Mouse (Mus musculus) ES-Bruce4 (cell line): Measurements from ENCODE around the gene Hoxc13. TPM values are rescaled to one million over a fixed set of nuclear protein-coding genes. Genes with fewer than 3 reads are reported as not detected.

Experiments used
- H3K27ac ChIP-seq: 2 replicates; pipeline ENCODE4 v1.5.1; 2012; ENCODE audit warnings: low read length, inconsistent platforms; ENCODE audit not compliant: insufficient read depth
- H3K27me3 ChIP-seq: 2 replicates; pipeline ENCODE4 v1.6.1; 2012; ENCODE audit warnings: mild to moderate bottlenecking, low read length, inconsistent platforms; ENCODE audit not compliant: control insufficient read depth, poor library complexity, insufficient read depth, severe bottlenecking
- H3K36me3 ChIP-seq: 2 replicates; pipeline ENCODE4 v1.6.1; 2012; ENCODE audit warnings: inconsistent platforms, mild to moderate bottlenecking, low read length, moderate library complexity; ENCODE audit not compliant: control insufficient read depth, poor library complexity, insufficient read depth, severe bottlenecking
- H3K4me1 ChIP-seq: one replicate; pipeline ENCODE4 v1.8.1; 2011; ENCODE audit warnings: low read length; ENCODE audit not compliant: control insufficient read depth, insufficient read depth
- H3K4me3 ChIP-seq: 2 replicates; pipeline ENCODE4 v1.5.1; 2011; ENCODE audit warnings: low read depth, mild to moderate bottlenecking, low read length
- H3K9ac ChIP-seq: 2 replicates; pipeline ENCODE4 v1.6.1; 2012; ENCODE audit warnings: low read depth, mild to moderate bottlenecking, inconsistent platforms; ENCODE audit not compliant: poor library complexity, severe bottlenecking
- H3K9me3 ChIP-seq: replicated peaks from 2 replicates; pipeline ENCODE4 v1.6.1; 2012; ENCODE audit warnings: mild to moderate bottlenecking, low read length, inconsistent platforms; ENCODE audit not compliant: control insufficient read depth, poor library complexity, insufficient read depth, severe bottlenecking
- CTCF ChIP-seq: IDR thresholded peaks from one replicate; pipeline ENCODE4 v1.8.1; 2011; ENCODE audit warnings: low read depth, low read length
- EP300 ChIP-seq: IDR thresholded peaks from 2 replicates; pipeline ENCODE4 v1.6.1; 2011; ENCODE audit warnings: low read depth, low read length; ENCODE audit not compliant: insufficient read depth
- POLR2A ChIP-seq: IDR thresholded peaks from one replicate; pipeline ENCODE4 v1.8.1; 2011; ENCODE audit warnings: low read length; ENCODE audit not compliant: insufficient read depth
- polyA plus RNA-seq: library from polyadenylated mRNA; stranded (reverse); fragments of >200 nt; gene quantifications from 2 replicates; pipeline ENCODE4 v1.2.4, GENCODE M21; 2011; ENCODE audit warnings: low read depth; ENCODE audit not compliant: missing spikeins, insufficient read depth, insufficient read length

Hoxc13 gene
- polyA plus RNA-seq, 1 experiment = 3.8 TPM

DNA sequence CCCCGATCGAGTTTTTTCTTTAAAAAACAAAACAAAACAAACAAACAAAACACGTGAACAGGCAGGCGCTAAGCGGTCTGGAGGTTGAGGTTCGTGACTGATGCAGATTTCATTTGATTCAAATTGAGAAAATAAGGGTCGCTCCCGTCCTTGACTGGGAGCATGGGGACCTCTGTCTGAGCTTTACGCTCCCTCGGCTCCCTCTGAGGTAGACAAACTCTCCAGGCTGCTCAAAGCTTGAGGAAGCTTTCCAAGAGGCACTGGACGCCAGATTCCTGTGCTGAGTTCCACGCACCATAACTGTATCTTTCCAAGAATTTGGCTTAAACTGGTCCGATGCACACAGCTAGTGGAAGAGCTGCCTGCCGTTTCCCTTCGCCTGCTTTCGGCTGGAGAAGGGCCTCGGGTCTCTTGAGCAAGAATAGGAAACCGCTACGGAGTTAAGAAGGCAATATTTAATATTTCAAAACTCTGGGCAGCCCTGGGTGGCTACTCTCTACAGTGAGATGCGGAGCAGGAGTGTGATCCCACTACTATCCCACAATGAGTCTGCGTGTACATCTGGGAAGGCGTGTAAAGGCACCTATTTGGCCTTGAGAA is 10.3 kb upstream of the Hoxc13 start:
- Histone ChIP-seq H3K27me3 (peaks cover 24% of the 10 kb centered on the region), H3K4me3 (peak overlapping the region; percentile 51; the same call in 1 of the 2 replicates), H3K9me3 (no peaks in the 10 kb centered on the region), H3K27ac (no peak overlapping the region), H3K9ac (no peak overlapping the region), H3K4me1 (no peaks in the 10 kb centered on the region), H3K36me3 (no peaks in the 10 kb centered on the region)
- TF ChIP-seq EP300 = no peak
- no peak for TF ChIP-seq CTCF
- TF ChIP-seq POLR2A = no peak

DNA sequence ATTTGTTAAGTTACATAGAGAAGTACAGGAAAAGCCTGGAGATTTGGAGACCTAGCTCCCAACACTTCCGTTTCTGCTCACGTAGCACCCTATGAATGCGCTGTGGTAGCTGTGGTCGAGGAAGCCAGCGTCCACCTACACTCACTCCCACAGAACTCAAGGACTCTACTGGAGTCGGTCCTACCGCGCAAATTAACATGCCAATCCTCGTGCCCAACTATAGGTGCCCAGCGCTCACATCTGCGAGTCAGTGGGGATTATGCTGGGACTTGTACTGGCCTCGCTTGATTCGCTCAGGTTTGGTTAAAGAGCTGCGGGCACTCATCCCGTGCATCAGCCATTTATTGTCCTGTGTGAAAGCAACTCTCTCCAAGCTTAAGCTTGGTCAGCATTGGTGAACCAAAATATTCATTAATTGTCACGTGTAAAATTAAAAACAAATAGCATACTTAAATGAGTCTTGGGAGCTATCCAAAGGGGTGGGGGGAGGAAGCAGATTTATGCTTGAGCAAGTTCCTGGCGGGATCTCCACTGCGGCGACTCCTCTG is 7.8 kb upstream of the Hoxc13 start:
- H3K9me3 ChIP-seq = no peaks in the 10 kb centered on the region

DNA sequence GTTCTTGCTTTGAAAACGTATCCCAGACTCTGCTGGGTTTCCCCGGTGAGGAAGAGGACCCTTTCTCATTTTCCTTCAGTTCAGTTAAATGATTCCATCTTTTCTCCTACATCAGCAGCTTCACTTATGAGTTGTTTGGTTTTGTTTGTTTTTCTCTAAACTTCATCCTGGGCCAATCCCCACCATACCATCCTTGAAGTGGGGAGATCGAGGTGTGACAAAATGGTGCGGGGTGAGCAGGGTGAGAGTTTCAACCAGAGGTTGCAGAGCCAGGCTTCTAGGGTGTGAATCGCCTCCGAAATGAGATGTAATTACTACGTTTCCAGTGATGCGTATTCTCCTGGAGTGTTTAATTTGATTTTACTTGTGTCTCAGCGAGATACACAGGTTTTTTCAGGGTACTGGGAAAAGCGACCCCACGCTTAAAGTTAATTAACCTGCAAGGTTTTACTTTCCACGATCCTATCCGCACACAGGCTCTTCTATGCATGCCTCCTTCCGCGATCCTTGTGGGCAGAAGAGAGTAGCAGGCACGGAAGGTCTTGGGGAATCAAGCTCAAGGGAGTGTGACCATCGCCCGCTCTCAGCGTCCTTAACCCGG is 2.8 kb upstream of the Hoxc13 start:
- peaks cover 36% of the 10 kb centered on the region for H3K27me3 ChIP-seq
- H3K27ac ChIP-seq = no peak overlapping the region
- no peaks in the 10 kb centered on the region for H3K4me1 ChIP-seq
- H3K36me3 ChIP-seq = no peaks in the 10 kb centered on the region
- H3K9me3 ChIP-seq = no peaks in the 10 kb centered on the region
- no peak overlapping the region for H3K4me3 ChIP-seq
- TF ChIP-seq POLR2A = no peak
- H3K9ac ChIP-seq = no peak overlapping the region

More for the DNA sequence above, 7.8 kb upstream of the Hoxc13 start:
- TF ChIP-seq POLR2A = no peak
- no peak for TF ChIP-seq CTCF
- TF ChIP-seq EP300 = no peak
- Histone ChIP-seq H3K9ac (no peak overlapping the region), H3K4me1 (no peaks in the 10 kb centered on the region), H3K36me3 (no peaks in the 10 kb centered on the region), H3K27ac (no peak overlapping the region), H3K4me3 (no peak overlapping the region), H3K27me3 (peaks cover 40% of the 10 kb centered on the region)

DNA sequence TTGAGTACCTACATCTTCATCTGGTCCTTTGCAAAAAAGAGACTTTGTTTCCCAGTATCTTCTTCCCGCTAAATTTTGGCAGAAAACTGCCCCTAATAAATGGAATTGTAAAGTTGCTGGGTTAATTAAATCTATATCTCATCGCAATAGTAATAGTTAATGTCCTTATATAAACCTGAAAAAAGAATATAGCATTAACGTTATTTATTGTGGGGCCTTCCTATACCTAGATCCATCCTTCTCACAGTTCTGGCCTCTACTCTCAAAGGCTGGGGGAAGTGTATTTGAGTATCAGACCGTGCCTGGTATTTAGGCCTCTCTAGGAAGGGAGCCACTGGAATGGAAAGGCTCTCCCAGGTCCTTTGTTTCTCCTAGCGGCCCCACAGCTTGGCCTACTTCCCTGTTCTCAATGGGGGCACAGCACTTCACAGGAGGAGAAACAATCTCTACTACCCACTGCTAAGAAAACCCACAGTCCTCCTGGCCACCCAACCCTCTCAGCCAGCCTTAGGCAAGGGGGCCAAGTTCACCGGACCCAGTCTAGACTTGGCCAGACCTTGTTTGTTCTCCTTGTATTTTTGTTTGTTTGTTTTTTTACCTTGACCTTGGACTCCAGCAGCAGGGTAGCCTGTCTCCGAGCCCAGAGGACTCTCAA is 2.2 kb upstream of the Hoxc13 start:
- TF ChIP-seq CTCF (no peak), POLR2A (no peak)
- no peaks in the 10 kb centered on the region for H3K36me3 ChIP-seq
- no peak overlapping the region for H3K27ac ChIP-seq
- no peak overlapping the region for H3K4me3 ChIP-seq
- no peaks in the 10 kb centered on the region for H3K9me3 ChIP-seq
- H3K27me3 ChIP-seq = peaks cover 35% of the 10 kb centered on the region
- H3K9ac ChIP-seq = no peak overlapping the region
- no peaks in the 10 kb centered on the region for H3K4me1 ChIP-seq

DNA sequence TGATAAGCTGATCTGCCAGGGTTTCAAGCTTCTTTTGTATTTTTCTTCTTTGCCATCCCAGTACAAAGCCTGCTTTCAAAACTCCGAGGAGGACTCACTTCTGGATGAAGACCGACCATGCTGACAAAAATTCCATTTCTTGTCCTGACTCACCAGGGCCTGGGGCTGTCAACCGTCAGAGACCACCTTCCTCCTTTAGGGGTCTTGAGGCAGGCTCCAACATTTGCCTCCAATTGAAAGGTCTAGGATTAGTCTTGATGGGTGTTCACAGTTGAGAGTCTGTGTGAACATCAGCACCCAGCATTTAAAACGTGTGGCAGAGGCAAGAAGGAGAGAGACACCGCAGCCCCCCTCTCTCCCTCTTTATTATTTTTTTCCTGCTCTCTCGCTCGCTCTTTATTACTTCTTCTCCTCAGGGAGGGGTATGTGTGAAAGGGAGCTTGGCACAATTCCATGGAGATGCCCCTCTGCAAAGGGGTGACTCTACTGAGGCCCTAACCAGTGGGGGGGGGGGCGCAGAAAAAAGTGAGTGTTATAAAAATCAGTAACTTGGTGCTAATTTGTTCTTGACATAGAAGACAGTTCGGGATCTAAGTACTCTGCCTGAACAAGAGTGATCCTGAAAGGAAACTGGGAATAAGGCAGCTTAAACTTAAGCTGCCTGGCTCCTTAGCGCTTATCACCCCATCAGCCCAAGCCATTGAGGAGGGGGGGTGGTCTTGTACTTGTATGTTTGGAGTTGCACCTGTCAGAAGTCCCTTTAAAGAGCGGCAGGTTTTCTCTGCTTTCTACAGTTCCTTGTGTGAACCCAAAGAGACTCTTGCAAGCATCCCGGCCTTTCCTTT is 1.3 kb upstream of the Hoxc13 start:
- Histone ChIP-seq H3K27ac (no peak overlapping the region), H3K9me3 (no peaks in the 10 kb centered on the region), H3K4me3 (peak overlapping the region; percentile 70), H3K27me3 (peaks cover 36% of the 10 kb centered on the region), H3K36me3 (no peaks in the 10 kb centered on the region), H3K9ac (peak overlapping the region; percentile 64), H3K4me1 (no peaks in the 10 kb centered on the region)
- TF ChIP-seq EP300 (no peak), CTCF (no peak), POLR2A (no peak)
